Mouse (Mus musculus): ENCODE data around the gene Krt79.

Gene Krt79

DNA sequence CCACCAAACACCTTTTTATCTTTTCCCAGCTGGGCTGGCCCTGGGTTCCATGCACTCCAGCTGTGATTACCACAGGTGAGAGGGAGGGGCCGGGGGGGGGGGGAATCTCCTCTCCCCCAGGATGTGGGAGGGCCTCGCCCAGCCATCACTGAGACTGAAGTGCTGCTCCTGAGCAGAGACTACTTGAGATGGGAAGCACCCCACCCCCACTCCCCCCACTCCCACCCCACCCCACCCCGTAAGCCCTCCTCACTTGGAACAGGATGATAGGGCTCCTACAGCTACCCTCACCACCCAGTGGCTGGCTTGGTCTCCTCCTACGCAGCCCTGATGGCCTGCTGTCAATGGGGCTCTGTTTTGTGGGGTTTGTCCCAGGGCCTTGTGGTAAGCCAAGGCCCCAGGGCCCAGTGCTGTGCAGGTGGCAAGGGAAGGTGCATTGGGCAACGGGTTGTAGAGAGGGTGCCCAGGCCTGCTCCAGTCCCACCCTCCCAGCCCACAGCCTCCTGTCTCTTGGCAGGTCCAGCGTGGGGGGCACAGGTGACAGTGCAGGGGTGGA is at the start of gene Krt79:
Gene Krt79 (minus strand): TSS at position 51 of the 556 bp plus-strand sequence.
- DNase-seq (ENCODE audit: low spot score): no peak

DNA sequence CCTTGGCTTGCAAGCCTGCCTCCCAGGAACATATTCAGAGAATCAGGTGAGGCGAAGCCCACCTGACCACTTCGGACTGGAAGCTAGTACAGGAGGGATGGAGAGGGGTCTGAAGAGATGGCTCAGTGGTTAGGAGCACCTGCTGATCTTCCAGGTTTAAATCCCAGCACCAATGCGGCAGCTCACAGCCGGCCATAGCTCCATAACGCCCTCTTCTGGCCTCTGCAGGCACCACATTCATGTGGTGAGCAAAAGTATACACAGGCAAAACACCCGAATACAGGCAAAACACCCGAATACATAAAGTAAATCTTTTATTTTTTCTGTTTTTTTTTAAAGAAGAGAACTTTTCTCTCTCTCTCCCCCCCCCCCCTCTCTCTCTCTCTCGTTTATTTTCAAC is 48.6 kb upstream of the Krt79 start:
- no peak for DNase-seq (ENCODE audit: low spot score)

DNA sequence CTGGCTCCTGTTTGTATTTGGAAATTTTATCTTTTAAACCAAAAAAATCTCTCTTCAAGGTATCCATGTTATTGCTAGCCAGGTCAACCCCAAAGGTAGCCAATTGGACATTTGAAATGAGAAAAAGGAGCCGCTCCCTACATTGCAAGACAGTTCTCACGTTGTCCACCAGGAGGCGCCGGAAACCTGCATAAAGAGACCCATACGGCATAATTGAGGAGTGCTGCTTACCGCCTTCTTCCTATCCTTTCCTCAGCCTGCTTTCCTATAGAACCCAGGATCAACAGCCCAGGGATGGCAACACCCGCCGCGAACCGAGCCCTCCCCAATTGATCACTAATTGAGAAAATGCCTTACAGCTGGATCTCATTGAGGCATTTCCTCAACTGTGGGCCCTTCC is 48.0 kb upstream of the Krt79 start:
- peak; percentile 92 for DNase-seq (ENCODE audit: low spot score)

DNA sequence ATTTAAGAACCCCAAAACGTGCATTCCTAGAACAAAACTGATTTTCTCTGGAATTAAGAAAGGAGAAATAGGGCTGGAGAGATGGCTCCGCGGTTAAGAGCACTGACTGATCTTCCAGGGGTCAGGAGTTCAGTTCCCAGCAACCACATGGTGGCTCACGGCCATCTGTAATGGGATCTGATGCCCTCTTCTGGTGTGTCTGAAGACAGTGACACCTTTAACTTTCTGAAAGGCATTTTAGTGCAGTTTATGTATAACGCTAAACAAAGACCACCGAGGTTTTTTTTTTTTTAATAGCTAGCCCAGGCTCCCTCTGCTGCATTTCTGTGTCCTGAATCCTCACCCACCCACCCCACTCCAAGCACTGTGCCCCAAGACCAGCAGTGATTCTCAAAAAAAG is 44.6 kb upstream of the Krt79 start:
- DNase-seq (ENCODE audit: low spot score): no peak

DNA sequence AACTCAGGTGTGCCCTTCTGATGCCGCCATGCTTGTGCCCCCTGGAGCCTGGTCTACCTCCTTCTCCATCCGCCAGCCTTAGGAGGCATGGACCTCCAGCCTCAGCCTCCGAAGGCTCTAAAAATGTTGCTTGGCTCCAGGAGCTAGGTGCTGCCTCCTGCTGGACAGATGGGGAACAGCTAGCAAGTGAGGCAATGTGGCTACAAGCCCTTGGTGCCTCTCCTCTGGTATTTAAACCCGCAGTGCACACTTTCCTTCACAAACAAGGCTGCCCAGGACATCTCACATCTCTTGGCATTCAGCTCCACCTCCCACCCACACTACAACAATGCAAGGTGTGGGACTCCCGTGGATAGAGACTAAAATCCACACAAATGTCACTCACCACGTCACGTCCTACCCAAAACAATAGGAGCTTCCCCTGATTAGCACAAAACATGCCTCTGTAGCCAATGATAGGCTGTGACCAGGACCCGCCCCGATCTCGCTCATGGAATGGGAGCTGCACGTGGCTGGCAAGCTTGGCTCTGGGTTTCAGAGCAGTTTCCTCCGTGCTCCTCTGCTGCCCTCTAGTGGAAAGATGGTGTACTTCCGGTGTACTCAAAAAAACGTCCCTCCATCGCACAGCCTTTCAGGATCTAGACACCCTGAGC is 44.0 kb upstream of the Krt79 start:
- peak; percentile 95 for DNase-seq (ENCODE audit: low spot score)

DNA sequence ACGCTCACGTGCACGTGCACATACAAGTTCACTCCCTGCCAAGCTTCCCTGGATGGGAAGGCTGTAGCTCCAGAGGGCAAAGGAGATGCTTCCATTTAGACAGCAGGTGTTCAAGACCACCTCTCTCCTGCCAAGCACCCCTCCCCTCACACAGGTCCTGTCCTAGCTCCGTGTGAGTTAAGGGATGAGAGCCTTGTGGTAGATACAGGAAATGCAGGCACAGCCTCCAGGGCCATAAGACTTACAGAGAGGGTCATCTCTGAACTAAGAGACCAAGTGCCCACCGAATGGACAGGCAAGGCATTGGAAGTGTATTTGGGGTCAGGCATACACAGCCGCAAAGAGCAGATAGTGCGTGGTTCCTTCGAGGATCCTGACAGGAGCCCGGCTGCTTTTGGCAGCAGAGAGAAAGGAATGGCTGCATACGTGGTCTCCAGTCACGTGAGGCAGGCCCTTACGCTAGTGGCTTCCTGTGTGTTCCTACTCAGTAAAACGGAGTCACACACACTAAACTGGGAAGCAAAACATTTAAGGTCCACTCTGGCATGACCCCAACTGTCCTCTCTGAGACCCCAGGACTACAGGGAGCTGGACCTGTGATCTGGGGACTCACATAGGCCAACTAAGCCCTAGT is 43.3 kb upstream of the Krt79 start:
- DNase-seq (ENCODE audit: low spot score): no peak

DNA sequence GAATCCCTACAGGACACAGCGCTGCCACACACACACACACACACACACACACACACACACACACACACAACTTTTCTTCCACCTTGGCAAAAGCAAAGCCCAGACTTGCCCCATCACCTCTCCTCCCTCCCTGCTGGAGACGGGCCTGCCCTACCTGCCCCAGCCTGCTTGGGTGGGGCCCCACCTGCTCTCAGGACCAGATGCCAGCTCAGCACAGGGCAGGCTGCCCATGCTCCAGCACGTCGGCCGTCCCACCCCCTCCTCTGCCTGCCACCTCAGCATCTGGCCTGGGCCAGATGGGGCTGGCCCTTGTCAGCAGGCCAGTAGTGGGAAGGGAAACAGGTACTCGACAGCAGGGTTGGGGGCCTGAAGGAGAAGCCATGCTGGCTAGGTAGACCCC is 40.7 kb upstream of the Krt79 start:
- DNase-seq (ENCODE audit: low spot score): no peak

DNA sequence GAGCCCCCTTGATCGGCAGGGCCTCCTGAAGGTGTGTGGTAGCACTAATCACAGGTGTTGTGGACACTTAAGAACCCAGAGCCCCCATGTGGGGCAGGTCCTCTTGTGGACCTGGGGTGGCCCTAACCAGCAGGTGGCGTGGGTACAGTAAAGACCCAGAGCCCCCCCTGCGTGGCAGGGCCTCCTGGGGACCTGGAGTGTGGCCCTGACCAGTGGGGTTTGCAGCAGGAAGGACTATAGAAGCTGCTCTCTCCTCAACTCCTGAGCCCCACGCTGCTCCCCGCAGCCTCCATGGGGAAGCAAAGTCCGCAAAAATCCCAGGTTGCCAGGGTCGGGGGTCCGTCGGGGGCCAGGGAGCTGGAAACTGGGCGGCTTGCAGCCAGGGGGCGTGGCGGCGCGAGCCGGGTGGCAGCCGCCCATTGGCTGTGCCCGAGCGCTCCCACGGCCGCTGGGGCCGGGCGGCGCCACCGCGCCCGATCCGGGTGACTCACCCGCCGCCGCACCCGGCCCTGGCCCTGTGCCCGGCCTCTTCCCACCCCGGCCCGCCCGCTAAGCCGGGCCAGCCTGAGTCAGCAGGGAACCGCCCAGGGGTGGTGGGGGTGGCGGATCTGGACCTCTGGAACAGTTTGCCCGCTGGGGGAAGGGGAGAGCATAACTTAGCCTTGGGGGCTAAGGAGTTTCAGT is 37.1 kb upstream of the Krt79 start:
- DNase-seq (ENCODE audit: low spot score): peak; percentile 94

DNA sequence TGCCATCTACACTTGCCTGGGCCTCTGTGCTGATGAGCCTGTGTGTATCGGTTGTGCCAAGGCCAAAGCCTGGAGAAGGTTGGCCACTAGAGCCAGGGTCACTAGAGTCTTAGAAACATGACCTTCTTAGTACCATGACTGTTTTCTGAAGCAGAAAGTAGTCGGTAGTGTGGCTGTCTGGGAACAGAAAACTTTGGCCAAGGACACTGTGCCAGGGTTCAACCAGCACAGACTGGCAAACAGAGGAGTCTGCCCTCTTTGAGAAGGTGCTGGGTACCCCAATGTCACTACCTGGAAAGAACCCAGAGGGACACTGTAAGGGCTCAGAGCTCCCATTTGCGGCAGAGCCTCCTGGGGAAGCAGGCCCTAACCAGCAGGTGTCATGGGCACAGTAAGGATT is 36.5 kb upstream of the Krt79 start:
- DNase-seq (ENCODE audit: low spot score): no peak

DNA sequence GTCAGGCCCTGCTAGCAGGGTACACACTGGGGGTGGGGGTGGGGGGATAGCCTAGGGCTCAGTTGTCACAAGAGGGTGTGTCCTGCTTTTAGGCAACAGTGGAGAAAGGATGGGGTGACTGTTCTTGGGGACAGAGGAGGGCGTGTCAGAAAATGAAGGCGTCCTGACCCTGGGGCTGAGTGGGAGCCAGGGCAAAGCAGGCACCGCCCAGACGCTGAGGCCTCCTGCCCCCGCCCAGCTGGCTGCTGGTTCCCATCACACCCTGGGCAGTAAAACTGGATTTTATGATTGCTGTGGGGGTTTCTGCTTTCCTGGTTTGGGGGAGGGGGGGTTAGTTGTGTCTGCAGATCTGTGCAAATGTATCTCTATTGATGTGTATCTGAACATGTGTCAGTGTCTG is 35.9 kb upstream of the Krt79 start:
- peak; percentile 69 for DNase-seq (ENCODE audit: low spot score)

DNA sequence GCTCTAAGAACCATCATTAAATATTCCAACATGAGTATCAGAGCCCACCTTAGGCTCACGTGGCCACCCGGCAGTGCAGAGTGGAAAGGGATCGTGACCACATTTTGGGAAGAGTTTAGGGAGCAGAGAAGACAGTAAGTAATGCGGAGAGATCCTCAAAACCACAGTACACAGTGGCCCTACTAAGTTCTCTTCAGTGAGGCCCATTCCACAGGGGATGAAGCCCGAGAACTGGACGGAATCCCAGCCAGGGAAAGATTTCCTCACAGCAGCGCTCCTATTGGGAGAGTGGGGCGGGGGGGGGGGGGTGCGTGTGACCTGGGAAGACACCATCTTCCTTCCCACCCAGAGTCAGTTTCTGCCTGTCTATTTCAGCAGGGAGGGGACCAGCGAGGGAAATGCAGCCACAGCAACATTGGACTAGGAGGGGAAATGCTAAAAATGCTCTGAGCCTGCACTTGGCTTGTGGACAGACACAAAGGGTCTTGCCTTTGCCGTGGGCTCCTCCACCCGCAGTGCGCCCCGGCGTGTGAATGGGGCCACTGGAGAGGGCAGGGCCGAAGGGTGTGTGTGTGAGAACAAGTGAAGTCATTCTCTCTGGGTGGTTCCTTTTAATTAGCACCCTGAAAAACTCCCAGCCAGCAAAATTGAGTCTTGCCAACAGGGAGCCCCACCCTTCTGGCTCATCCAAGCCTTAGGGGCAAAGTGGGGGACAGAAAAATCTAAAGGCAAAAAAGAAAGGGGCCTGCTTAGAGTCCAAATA is 34.1 kb upstream of the Krt79 start:
- peak; percentile 51 for DNase-seq (ENCODE audit: low spot score)

DNA sequence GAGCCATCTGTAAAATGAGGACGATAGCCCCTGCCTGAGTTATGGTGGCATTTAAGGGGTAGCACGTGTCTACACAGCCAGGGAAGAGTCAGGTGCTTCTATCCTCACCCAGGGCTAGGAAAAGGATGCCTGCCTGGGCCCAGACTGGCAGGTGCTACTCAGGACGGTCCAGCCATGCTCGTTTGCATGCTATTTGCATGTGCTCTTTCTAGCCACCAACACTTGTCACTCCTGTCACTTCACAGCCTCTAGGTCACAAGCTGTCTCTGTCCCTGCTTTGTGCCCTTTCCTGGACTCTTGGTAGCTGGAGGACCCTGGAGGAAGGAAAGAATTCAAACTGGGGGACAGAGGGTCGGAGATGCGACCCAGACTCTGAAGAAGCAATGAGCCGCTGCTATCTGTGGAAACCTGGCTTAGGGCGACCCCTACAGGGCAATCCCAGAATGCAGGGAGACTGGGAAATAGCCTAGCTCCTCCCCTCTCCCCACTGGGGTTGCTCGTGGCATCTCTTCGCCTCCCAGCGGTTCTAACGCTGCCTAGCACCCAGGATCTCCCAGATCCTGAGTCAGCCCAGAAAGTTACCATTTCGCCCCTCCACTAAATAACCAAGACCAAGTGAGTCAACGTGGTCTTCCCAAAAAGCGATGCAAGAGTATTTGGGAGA is 33.4 kb upstream of the Krt79 start:
- DNase-seq (ENCODE audit: low spot score): peak; percentile 98

DNA sequence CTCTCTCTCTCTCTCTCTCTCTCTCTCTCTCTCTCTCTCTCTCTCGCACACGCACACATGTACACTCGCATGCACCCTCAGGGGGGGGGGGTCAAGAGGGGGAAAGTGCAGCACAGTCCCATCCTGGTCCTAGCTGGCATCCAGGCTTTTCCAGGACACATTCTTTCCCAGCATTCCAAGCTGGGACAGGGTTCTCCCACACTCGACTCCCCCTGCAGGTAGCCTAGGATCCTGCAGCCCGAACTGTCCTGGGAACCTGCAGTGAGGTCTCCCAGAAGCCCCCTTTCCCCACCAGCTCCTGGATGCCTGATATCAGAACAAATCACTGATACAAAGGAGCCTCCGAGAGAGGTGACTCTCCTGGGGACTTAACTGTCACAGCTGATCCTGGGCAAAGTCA is 30.4 kb upstream of the Krt79 start:
- peak; percentile 84 for DNase-seq (ENCODE audit: low spot score)

DNA sequence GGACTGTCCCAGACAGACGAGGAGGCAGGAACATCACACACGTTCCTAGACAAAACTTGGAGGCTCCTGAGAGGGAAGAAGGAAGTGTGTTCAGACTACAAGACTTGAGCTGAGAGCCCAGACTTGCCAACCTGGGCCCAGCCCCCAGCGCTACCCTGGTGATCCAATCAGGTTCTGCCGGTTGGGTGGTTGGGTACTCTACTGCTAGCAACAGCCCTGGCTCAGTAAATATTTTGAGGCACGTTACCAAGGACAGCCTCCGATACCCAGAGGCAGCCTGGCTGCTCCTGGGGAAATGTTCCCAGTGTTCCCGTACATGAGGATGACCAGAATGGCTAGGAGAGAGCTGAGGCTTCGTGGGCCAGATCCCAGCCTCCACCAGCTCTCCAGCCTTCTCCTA is 26.7 kb upstream of the Krt79 start:
- DNase-seq (ENCODE audit: low spot score): peak; percentile 33

DNA sequence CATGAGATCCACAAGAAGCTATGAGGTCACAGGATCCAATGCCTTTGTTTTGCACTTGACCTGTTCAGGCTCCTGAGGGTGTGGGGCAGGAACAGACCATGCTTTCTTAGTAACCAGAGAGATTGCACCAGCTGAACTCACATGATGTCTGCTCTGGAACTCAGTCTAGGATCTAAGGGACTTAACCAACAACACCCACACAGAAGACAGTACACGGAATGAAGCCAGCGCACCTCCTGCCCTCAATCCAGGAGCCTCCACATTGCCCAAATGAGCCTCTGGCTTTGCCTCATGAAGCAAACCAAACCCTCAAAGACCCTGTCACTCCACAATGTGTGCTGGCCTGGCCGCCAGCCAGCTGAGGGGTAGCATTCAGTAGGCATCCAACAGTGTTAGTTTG is 18.8 kb upstream of the Krt79 start:
- no peak for DNase-seq (ENCODE audit: low spot score)

DNA sequence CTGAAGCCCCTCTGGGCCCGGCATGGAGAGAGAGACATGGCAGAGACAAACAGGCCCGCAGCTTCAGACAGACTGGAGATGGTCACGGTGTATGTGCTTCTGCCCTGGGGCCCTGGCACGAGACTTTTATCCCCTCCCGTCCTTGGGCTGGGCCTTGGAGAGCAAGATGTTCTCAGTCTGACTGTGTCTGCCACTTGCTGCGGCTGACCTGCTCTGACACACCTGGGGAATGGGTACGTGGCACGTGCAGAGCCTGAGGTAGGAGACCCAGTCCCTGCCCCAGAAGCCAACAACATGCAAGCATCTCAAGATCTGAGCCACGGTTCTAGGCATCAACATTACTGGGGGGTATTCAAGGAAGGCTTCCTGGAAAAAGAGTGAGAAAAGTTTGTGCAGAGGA is 14.1 kb upstream of the Krt79 start, which contains the start of gene Krt78:
Gene Krt78 (minus strand): TSS at position 101 of the 400 bp plus-strand sequence.
- DNase-seq (ENCODE audit: low spot score): no peak

DNA sequence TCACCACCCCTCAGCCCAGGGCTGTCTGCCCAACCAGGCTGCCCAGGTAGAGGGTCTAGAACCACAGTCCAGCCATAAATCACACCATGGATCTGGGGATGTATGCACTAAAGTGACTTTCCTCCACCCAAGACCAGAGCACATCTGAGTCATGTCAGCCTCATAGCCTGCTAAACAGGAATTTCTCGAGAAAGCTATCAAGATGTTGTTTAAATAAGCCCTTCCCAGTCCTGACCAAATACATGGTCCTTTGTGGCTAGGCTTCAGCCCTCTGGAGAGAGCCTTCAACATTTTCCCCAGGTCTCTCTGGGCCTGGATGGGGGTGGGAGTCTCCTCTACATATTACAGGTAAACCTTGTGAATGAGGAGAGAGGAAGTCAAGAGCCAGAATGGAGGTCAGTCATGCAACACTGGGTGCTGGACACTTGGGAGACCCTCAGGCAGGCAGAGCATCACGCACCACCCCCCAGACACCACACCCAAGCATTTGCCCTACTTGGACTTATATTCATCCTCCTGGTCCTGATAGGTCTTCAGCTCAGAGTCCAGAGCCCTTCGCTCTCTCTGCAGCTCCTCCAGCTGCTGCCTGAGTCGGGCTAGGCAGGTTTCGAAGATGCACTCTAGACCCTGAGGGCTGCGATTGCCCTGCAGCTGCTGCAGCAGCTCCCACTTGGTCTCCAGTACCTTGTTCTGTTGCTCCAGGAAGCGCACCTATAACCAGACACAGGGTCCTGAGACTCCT is 12.8 kb upstream of the Krt79 start:
- no peak for DNase-seq (ENCODE audit: low spot score)

DNA sequence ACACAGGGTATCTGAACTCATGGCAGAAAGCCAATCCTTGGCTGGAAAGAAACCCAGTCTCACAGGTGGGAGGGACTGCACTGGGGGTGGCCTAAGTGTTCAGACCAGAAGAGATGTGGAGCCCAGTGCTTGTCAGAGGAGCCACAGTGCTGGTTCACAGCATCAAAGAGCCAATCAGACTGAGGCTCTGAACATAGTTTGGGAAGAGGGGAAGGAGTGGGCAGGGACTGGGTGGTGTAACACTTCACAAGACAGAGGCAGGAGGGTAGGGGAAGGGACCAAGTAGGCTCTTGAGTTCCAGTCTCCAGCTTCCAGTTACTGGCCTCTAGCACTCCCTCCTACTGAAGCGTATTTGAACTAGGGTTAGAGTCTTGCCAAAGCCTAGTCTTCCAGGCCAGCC is 5.3 kb upstream of the Krt79 start:
- no peak for DNase-seq (ENCODE audit: low spot score)

DNA sequence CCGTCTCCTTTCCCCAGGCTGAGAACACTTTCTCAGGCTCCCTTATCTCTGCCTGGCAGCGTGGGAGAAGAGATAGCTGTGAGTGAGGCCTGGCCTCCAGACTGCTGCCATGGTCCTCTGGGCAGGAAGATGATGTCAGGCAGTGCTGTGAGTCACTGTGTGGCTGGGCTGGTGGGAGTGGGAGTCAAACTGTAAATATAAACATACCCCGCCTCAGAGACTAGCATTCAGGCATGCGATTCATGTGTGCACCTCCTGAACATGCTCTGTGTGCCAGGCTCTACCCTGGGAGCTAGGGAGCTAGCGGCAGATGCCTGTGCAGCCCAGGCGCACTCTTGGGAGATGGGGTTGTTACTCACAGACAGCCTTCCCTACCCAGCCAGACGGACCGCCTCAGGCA is 1.8 kb upstream of the Krt79 start:
- no peak for DNase-seq (ENCODE audit: low spot score)

DNA sequence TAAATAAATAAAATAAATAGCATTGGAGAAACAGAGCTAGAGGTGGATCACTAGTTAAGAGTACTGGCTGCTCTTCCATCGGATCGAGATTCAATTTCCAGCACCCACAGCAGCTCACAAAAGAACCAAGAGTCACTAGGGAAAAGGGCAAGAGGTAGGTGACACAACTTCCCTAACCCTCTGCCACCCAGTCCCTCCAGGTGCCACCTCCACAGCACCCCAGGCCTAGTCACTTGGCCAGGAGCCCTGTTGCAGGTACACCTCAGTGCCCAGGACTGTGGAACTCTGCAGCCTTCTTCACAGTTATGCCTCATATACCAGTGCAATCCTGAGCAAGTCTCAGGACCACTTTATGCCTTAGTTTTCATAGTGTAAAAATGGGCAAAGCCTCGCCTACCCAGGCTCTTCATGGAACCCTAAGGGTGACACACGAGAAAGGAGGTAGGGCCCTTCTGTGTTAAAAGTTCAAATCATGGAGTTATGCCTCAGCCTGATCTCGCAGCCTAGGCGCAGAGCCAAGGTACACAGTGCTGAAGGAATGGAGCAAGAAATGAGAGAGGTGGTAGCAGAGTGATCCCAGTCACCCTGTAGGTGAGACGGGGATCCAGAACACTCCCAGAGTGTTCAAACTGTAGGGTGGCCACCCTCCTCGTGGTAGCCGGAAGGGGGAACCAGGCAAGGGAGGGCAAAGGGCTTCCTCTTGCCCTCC is 1.4 kb downstream of the Krt79 start:
- DNase-seq (ENCODE audit: low spot score): no peak

DNA sequence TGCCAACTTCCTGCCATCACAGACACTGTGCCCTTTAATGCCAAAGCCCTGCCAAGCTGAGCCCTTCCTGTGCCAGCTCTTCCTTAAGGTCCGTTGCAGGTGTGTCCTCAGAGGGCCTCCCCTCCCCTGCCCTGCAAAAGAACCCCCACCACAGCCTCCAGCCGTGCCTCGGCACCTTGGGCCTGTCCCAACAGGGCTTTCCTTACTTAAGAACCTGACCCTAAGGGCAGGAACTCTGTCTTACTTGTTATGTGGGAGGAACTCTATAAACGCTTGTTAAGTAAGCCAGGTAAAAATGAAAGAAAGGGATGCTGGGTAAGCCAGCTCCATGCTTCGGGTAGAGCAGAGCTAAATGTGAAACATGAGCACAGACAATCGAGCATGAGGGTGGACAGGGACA is 7.1 kb downstream of the Krt79 start:
- no peak for DNase-seq (ENCODE audit: low spot score)

Measured in testis, postnatal 10 days (tissue).